Mouse (Mus musculus) right cerebral cortex, adult 2 months (tissue): Measurements from ENCODE around the gene Gm21970.

Experiments used
- DNase-seq, 2 experiments: peaks; one replicate each; pipeline ENCODE4 v3.0.0; 2021 to 2022; ENCODE audit warnings: low spot score in 2 of 2

Gene Gm21970

GRCm38 (mm10) chr16:91401569-91402165, 10.1 kb downstream of the Gm21970 start:
- DNase-seq: no peak

DNA sequence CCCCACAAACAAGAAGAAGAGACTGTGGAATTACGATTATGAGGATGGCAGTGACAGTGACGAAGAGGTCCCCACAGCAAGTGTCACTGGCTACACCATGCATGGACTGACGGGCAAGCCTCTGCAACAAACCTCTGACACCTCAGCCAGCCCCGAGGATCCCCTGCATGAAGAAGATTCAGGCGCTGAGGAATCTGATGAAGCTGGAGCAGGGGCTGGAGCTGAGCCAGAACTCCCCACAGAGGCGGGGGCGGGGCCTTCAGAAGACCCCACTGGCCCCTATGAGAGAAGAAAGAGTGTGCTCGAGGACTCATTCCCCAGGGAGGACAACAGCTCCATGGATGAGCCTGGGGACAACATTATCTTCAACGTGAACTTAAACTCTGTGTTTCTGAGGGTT, 12.3 kb downstream of the Gm21970 start:
- DNase-seq: no peak

- no peak for DNase-seq
Observed at GRCm38 (mm10) chr16:91404187-91404586, 12.7 kb downstream of the Gm21970 start.

DNA sequence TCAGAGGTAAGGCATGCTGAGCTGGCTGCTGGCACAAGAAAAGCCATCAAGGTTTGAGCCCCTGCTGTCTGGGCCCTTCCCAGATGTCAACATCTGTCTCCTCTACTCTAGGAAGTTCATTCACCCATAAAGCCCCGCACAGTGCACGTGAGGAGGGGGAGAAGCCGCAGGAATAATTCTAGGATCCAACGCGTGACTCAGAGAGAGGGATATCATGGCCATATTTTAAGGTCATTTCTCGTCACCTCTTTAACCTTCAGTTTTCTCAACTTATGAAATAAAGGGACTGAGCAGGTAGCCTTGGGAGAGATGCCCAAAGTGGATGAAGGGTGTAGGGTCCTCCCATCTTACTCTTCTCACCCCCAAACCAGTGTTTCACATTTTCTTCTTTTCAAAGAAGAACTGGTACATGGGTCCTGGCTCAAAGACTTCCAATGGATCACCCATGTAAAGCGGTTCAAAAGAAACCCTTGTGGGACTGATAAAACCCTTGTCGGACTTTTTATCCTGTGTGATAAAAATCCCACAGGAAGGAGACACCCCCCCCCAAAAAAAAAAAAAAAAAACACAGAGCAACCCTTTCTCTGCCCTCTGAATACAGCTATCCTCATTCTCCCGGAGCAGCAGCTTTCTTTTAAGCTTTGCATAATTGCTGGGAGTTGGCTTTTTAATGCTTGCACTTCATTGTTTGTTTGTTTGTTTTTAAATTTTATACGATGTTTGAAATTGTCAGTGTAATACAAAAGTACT, 13.5 kb downstream of the Gm21970 start:
- DNase-seq: no peak

GRCm38 (mm10) chr16:91405640-91406584, 14.4 kb downstream of the Gm21970 start, which contains the start of gene Il10rb:
Il10rb (plus strand) TSS chr16:91406164.
- DNase-seq: peak; percentile 15 to 26

GRCm38 (mm10) chr16:91406585-91407220, 15.2 kb downstream of the Gm21970 start:
- peak in 1 of 2 experiments; percentile 37 for DNase-seq

DNA sequence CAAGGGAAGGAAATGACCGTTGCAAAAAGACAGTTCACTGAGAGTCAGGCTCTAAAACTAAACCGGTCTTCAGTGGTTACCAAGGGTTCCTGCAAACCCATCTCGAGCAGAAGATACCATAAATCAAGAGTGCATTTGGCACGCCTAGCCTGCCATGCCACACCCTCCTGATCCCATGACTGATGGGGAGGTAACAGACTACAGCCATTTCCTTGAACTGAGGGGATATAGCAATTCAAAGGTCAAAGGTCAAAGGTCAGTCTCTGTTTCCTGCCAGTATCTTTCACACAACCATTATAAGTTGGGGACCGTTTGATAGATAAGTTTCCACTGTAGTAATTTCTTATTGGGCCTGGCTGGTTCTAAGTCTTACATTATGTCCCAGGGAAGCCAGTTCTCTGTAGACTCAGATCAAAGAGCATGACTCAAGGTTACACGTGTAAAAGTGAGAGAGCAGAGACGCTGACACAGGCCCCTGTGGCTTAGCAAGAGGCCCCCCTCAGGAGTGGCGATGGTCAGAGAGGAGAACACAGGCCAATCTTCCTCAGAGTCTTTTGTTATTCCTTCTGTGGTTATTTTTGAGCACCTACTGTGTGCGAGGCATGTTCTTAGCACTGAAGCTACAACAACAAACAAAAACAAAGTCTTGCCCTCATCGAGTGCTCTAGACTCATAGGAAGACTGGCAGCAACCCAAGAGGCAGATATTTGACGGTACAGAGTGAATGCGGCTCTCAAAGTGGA, 21.8 kb downstream of the Gm21970 start:
- DNase-seq: no peak

GRCm38 (mm10) chr16:91415391-91416189, 24.1 kb downstream of the Gm21970 start:
- no peak for DNase-seq

- DNase-seq: no peak
Observed at GRCm38 (mm10) chr16:91416357-91416756, 24.8 kb downstream of the Gm21970 start.

- DNase-seq: no peak
Observed at GRCm38 (mm10) chr16:91416938-91417337, 25.4 kb downstream of the Gm21970 start.

GRCm38 (mm10) chr16:91418531-91418930, 27.0 kb downstream of the Gm21970 start:
- DNase-seq: no peak

- DNase-seq: no peak
Observed at GRCm38 (mm10) chr16:91425816-91426215, 34.3 kb downstream of the Gm21970 start.

- DNase-seq: no peak
Observed at GRCm38 (mm10) chr16:91426586-91426985, 35.1 kb downstream of the Gm21970 start.

GRCm38 (mm10) chr16:91427461-91427860, 35.9 kb downstream of the Gm21970 start:
- DNase-seq: no peak

DNA sequence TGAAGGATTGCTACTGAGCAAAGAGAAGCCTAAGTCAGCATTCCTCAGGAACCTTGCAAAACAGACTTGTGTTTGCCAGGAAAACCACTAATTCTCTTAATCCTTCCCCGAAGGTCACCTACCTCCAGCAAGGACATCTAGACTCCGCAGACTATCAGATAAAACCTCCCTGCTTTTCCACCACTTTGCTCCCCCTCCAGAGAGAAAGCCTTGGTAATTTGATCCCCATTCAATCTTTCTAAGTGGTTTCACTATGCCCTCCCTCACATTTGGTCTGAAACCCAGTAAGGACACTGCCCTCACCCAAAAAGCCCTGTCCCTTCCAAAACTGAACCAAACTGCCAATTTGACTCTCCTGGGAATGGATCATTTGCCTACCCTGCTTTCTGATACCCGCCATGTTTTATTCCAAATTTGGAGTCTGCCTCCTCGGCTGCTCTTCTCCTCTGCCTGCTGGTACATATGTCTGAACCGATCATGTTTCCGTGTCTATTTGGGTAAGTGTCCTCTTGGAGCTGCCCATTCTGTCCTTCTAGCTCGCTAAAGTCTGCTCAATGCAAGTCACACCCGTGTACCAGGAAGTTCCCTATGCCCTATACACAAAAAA, 36.8 kb downstream of the Gm21970 start:
- DNase-seq: no peak

DNA sequence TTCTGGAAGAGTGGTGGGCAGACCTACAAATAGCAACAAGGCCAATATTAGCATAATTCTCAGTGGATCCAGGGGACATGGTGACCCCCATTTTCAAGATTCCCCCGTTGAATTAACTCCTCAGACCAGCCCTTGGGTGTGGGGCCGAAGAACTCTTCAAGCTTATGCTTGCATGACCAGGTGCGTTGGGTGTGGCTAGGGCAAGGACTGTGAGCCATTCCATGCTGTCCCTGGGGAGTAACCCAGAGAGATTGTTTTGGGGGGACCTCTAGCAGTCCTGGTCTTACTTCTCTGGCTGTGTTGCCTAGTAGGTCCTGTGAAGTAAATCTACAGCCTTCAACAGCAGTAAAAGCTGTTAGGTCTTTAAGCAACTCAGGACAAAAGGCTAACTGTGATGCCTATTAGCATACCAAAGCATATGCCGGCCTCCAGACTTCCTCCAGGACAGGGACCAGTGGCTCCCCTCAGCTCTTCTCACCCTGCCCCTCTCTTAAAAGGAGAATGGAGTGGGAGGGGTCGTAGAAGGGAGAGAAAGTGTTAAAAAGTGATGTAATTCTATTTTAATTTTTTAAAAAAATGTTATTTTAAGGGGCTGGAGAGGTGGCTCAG, 41.3 kb downstream of the Gm21970 start:
- DNase-seq: no peak

- no peak for DNase-seq
Observed at GRCm38 (mm10) chr16:91433329-91433933, 41.9 kb downstream of the Gm21970 start.

GRCm38 (mm10) chr16:91434119-91434518, 42.6 kb downstream of the Gm21970 start:
- DNase-seq: no peak

DNA sequence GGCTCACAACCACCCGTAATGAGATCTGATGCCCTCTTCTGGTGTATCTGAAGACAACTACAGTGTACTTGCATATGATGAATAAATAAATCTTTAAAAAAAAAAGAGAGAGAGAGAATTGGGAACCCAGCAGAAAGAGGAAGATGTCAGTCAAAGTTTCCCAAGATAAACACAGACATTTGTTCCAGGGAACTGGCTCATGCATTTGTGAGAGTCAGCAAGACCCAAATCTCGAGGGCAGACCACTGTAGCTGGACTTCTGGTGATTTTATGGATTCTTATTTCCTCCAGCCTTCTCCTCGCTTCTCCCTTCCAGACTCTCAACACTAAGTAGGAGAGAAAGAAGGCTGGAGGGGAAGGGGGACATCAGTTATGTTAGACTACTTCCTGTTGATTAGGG, 46.6 kb downstream of the Gm21970 start:
- DNase-seq: no peak
